Mouse (Mus musculus) erythroblast, adult 5-6 weeks (primary cell): Measurements from ENCODE around the gene Igsf8. TPM values are rescaled to one million over a fixed set of nuclear protein-coding genes. Genes with fewer than 3 reads are reported as not detected.

Experiments used
- ATAC-seq: replicated peaks from 2 replicates; pipeline ENCODE4 v1.8.0; 2016; ENCODE audit warnings: moderate number of reproducible peaks, mild to moderate bottlenecking, moderate TSS enrichment, inconsistent platforms; ENCODE audit not compliant: poor library complexity, low FRiP score, severe bottlenecking
- total RNA-seq, 2 experiments: library from RNA; stranded (forward) in 1 of 2; stranded (reverse) in 1 of 2; fragments of 150-400 nt in 1 of 2; fragments of 200-764, 138-1000 nt in 1 of 2; gene quantifications; 2 replicates each; pipeline versions ENCODE4 v1.2.3 to v1.2.4; 2015 to 2017; ENCODE audit warnings: low replicate concordance in 2 of 2

Igsf8 gene
- total RNA-seq, 2 experiments from 2014 or later: 1.3 to 3.1 TPM

DNA sequence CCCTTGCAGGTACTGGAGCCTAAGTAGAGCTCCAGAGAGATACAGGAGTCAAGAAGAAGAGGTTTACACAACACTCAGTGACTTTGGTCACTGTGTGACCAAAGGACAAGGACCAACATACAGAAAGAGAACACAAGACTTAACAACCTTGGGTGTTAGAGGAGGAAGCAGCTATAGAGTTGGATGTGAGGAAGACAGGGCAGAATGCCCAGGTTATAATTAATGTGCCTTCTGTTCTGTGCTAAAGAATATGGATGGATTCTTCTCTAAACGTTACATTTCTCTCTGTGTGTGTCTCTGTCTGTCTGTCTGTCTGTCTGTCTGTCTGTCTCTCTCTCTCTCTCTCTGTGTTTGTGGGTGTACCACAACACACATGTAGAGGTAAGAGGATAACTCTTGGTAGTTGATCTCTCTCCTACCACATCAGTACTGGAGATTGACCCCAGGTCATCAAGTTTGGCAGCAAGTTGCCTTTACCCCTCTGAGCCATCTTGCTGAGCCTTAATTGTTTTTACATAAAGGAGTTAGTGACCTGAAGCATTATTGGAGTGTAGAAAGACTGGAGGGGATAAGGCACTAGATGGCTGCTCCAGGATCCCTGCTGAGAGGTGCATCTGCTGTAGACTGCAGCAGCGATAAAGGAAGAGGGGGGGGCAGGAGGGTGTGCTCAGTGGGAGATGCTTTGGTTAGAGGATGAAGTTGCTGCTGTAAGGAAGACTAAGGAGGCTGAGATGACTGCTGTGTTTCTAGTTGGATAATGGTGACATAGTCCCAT, 76.2 kb downstream of the Igsf8 start:
- no peak for ATAC-seq

DNA sequence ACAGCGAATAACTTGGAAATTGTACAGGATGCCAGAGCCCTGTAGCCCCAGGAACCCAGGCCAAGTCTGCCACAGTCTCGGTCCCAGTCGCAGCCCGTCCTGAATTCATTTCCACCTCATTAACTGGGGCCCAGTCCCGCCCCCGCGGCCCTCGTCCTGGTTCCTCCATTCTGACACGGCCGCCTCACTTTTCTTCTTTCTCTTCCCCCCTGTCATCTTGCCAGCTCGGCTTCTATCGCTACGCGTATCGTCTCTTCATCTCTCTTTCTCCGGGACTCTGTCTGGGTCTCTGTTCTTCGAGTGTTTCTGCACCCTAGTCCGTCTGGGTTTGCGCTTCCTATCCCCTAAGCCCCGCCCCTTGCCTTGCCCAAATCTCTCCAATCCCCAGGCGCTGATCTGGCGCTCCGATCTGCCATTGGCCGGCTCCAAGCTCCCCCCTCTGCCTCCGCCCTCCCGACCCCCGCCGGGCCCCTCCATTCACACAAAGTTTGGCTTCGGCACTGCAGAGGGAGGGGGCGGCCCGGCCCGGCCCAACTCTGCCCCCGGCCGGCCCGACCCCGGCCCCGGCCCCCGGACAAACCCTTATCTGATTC, 79.4 kb downstream of the Igsf8 start, which contains the start of gene Kcnj10:
Kcnj10 (plus strand) TSS at position 482 of the 593 bp plus-strand sequence.
- ATAC-seq: no peak

DNA sequence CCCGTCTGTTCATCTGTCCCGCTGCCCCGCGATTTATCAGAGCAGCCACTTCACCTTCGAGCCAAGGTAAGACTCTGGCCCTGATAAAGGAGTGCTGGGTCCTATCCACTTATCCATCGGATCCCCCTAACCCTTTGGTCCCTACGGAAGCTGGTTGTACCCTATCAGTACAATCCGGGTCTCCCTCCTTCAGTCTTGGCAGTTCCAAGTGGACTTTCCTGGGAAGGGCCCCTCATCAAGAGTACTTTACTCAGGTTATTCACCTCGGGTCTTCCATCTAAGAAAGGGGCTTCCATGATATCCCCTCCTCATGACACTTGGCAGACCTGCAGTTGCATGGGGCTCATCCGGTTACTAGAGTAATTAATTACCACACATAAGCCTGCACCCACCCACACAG, 79.9 kb downstream of the Igsf8 start:
- ATAC-seq: no peak

DNA sequence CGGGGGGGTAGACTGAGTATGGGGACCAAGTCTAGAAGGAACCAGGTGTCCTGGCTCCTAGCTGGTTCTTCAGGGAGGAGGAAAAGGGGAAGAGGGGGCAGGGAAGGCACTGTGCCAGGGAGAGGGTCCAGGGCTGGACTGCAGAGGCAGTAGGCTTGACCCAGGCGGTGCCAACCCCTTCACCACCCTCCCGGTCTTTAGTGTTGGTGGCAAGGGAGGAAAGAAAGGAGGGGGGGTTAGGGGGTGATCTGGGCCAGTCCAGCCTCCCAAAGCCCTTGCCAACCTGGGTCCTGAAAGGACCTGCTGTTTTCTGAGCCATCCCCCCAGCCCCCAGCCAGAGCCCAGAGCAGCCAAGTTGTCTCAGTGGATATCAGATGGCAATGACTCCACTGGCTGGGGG, 81.3 kb downstream of the Igsf8 start:
- ATAC-seq: no peak

DNA sequence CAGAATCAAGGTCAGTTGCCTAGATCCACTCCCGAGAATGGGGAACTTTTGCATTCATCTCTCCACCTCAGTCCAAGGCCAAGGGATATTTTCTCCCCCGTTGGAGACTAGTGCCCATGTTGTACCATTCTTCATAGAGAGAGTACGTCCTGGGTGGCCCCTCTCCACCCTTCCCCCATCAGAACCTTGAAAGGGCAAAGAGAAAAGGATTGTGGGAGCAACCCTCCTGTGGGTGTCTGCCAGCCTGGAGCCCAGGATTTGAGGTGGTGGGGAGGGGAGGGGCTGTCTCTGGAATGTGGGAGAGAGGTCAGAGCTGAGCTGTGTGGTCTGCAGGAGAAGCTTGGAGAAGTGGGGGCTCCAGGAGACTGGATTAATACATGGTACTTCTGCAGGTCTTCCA, 82.5 kb downstream of the Igsf8 start:
- no peak for ATAC-seq

DNA sequence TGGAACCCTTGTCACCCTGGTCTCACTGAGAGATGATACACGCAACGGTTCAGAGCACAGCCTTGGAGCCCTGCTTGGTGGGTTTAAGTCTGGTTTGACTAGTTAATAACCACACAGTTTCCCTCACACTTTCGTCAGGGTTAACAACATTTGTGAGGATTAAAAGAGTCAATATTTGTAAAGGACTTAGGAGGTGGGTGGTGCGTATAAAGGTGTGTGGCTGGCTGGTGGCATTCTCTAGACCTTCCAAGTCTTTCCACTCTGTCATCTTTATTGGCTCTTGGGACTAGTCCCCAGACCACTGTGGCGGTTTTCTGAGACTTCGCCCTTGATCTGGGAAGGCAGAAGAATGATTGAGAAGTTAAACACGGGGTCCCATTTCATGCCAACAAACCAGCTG, 83.4 kb downstream of the Igsf8 start:
- ATAC-seq: no peak

DNA sequence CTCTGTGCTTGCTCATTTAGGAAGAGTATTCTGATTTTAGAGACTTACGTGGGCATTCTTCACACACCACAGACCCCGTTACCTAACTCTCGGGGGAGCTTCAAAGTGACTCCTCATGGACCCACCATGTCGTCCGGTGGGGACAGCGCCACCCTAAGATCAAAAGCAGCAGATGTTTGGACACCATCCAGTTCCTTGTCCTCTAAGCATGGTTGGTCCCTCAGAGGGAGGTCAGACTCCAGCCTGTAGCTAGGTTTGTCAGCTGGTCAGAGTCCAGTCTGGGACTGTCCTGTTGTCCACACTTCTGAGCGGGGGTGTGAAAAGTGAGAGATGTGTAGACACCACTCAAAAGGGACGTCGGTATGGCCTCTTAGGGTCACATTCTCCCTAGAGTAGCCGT, 85.3 kb downstream of the Igsf8 start:
- ATAC-seq: no peak

DNA sequence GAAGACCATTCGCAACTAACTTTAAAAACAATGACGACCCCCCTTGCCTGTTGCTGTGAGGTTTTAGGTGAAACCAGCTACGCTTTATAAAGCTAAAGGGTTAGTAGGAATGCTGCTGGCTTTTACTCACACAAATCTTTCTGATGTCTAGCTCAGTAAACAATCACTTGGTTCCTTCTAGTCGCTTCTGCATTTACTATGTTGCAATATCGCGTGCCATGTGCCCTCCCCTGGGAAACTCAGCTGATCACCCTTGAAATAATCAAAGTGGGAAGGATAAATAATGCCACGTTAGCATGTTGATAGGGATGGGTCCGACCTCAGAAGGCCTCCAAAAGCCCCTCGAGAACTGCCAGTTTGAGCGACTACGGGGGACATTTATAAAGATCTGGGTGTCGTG, 85.9 kb downstream of the Igsf8 start:
- no peak for ATAC-seq

DNA sequence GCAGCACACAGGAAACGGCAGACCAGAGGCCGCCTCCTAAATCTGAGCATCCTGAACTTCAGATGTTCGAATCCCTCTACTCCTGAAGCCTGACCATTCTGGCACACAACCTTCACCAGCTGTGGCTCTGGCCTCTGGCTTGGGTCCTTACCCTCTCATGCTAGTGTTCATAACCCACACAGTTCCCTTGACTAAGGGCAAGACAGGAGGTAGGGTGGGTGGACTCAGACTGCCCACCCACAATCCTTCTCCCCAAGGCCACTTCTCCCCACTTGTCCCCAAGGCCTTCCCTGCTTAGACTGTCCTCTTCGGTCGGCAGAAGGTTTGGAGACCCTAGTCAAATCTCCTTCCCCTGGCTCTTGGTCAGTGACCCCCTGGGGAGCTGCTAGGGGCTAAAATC, 88.1 kb downstream of the Igsf8 start:
- ATAC-seq: no peak

DNA sequence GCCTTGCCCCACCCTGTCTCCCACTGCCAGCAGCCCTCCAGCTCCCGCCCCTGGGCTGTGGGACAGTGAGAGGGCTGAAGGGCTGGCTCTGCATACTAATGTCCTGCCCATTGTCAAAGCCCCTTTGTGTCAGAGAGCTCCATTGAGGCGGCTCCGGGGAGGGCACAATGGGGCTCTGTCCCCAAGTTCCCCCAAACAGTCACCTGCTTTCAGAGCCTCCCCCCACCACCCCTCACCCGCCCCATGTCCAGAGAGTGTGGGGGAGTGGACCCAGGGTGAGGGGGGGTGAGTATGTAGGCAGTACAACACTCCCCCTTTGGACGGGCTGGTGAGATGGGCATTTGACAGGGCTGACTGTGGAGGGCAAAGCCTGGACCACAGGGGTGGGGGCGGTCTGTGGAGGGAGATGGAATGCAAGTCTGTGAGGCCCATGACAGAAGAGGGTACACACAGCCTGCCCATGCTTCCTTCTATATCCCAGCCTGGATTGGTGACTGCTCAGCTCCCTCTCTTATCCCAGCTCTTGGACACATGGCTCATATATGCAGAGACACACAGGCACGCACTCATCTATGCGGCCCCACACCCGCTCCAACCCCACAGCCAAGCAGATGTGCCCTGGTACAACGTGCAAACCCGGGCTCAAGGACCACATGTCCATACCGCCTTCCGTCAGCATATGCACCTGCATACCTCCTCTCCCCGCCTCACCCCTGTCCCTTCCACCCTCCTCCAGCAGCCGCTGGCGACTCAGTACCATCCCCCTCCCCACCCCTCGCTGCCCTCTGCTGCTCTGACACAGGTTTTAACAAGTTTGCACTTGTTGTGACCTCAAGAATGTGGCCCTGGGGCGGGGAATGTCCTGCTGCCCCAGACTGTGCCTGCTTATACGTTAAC, 88.7 kb downstream of the Igsf8 start:
- no peak for ATAC-seq

DNA sequence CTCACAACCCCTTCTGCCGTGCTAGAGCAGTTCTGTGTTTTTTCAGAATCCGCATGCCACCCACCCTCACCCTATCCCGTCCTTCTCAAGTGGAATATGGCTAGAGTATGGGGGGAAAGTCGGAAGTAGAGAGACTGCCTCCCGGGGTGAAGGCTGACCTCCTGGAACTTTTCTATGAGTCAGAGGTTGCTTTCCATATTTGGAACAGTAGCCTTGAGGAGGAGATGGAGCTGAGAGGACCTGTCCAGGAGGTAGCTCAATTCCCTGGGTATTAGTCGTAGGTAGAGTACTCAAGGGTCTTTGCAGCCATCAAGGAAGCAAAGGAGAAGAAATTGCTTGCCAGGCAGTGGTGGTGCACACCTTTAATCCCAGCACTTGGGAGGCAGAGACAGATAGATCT, 90.6 kb downstream of the Igsf8 start:
- ATAC-seq: no peak

DNA sequence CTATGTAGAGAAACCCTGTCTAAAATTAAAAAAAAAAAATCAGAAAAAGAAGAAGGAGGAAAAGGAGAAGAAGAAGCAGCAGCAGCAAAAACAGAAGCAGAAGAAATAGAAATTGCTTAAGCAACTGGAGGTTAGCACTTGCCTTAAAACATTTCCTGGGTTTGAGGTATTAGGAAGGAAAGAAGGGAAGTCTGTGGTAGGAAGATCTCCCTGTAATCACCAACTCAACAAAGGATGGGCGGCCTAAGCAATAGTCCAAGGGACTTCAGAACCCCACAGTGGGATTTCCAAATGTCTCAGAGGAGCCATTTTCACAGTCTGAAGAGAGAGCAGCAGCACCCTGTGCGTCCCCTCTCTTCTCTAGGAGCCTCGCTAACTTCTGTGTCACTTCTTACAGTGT, 91.0 kb downstream of the Igsf8 start:
- no peak for ATAC-seq

DNA sequence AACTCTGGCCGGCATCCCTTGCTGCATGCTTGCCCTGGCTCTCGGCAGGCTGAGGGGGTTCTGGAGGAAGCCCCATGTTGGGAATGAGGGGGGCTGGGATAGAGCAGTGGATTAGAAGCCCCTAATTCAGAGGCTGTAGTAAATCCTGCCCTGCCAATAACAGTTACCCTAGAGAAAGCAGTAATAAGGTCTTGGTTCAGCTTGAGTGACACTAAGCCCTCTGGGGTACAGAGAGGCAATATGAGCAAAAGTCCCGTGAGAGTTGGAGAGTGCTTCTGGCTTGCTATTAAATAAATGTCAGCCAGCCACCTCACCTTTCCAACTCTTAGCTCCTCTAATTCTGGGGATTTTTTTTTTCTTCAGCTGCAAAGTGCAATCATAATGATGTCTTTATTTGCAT, 93.9 kb downstream of the Igsf8 start:
- no peak for ATAC-seq

DNA sequence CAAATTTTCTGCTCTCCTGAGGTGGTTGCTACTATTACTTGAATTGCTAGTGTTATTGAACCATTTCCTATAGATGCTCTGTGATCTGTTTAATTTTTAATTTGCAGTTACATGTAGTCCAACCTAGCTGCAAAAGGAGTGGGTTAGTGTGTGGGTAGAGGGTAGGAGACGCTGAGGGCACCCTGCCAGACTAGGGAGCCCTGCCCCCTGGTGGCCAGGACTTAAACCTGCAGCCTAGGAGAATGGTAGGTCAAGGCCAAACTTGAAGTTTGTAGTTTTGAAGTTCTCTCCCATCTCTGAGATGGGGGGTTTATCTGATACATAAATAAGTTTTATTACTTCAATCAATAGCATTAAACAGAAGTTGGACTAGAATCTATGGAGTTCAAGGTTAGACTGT, 96.1 kb downstream of the Igsf8 start:
- peak; percentile 80 for ATAC-seq

DNA sequence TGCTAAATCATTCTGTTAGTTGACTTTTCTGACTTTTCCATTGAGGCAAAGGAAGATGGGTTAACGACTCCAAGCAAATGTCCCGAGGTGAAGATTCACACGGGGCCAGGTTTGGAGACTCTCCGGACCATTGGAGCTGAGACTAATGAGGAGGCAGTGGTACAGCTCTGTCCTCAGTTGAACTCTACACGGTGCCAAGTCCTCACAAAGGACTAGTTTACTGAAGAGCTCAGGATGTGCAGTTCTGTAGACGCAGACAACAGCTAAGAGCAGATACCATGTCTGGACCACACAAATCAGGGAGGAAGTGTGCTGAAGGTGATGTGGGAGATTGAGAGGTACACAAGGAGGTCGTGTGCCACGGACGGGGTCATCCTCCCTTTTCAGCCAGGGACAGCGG, 96.9 kb downstream of the Igsf8 start:
- no peak for ATAC-seq

DNA sequence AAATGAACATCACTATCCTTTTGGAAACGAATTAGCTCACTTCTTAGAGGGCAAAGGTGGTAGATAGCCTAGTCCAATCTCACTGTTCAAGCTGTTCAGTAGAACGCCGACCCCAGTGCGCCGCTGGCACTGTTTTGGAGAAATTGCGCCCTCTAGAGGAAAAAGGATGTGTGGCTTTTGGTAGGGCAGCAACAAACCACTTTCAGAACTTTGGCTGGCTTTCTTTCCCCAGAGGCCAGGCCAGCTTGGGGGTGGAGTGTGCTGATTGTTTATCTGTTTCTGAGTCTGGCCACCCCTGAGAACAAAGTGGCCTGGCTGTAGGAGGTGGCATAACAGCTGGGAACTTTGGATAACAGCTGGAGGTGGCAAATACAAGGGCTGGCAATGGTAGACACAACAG, 103.2 kb downstream of the Igsf8 start:
- peak; percentile 77 for ATAC-seq

DNA sequence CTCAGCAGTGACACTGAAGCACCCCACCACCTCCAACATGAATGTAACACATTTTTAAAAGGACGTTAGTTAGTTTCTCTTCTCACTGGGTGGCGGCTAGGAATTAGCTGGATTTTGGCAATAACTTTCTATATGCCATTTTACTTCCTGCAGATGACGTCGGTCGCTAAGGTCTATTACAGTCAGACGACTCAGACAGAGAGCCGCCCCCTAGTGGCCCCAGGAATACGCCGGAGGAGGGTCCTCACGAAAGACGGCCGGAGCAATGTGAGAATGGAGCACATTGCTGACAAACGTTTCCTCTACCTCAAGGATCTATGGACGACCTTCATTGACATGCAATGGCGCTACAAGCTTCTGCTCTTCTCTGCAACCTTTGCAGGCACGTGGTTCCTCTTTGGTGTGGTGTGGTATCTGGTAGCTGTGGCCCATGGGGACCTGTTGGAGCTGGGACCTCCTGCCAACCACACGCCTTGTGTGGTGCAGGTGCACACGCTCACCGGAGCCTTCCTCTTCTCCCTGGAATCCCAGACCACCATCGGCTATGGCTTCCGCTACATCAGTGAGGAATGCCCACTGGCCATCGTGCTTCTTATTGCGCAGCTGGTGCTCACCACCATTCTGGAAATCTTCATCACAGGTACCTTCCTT, 107.5 kb downstream of the Igsf8 start:
- ATAC-seq: no peak
